Mouse (Mus musculus) central nervous system, embryonic 14 days (tissue): ENCODE results near the gene Vmn2r121. TPM values are rescaled to one million over a fixed set of nuclear protein-coding genes. Genes with fewer than 3 reads are reported as not detected.

Experiments used
- polyA plus RNA-seq: library from polyadenylated mRNA; depleted of rRNA; stranded (reverse); fragments of >200 nt; gene quantifications from 2 replicates; pipeline ENCODE4 v1.2.3, GENCODE M21; 2012; rRNA removed

Gene Vmn2r121
- polyA plus RNA-seq: not detected in 2 replicates

DNA sequence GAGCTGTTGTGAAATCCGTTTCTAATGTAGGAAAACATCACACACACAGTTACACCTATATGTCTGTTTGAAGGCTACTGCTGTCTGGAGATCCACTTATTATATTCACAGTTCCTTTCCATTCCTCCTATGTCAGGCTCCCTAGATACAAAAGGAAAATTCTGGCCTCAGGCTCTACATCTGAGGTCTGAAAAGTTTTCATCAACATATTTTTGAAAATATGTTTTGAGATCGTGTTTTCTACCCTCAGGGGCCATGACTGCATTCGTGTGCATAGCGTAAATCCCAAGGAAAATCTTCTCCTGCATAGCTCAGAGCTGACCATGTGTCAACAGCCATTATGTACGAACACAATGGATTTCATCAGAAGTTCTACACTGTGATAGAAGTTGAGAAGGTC is at the start of gene Vmn2r121:
Gene Vmn2r121 (minus strand): TSS at position 101 of the 400 bp plus-strand sequence.

